Mouse (Mus musculus) kidney, adult 11 months (tissue): ENCODE measurements around the gene Wnt3a.
A peak's percentile ranks its signal among the peaks of the same experiment; 100 is the strongest.
"Not testable (repeated sequence)": the region's sequence is repeated elsewhere in the genome, so short reads cannot be mapped to it uniquely, and the experiment has no call there.

Experiments
- DNase-seq: peaks from one replicate; pipeline ENCODE4 v3.0.0; 2022

Wnt3a gene

DNA sequence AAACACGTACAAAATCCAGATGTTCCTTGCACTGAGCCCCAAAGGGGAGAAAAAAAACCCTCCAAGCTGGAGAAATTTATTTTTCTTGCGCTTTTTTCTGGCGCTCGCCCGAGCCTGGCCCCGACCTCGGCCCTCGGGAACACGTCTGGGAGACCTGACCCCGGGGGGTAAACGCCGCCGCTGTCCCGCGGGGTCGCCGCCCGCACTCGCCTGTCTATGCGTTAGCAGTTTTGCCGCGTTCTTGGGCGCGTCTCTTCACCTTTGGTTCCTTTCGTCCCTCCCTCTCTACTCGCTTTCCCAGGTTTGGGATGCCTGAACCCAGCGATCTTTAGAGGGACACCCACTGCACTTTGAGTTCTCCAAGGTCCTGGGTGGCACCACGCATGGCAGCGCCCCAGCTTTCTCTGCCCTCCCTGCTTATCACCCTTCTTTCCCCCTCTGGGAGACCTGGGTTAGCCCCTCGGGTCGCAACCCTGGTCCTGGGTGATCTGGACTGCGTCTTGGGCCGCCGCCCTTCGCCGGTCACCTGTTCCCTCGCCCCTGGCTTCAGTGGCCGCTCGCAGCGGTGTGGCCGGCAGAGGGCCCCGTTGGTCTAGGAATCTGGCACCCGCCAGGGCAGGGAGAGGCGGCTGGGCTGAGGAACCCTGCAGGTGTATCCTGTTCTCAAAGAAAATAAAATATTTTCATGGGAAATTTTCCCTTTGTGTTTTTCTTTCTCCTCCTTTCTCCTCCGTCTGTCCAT is 17.0 kb upstream of the Wnt3a start:
- peak; percentile 67 for DNase-seq

DNA sequence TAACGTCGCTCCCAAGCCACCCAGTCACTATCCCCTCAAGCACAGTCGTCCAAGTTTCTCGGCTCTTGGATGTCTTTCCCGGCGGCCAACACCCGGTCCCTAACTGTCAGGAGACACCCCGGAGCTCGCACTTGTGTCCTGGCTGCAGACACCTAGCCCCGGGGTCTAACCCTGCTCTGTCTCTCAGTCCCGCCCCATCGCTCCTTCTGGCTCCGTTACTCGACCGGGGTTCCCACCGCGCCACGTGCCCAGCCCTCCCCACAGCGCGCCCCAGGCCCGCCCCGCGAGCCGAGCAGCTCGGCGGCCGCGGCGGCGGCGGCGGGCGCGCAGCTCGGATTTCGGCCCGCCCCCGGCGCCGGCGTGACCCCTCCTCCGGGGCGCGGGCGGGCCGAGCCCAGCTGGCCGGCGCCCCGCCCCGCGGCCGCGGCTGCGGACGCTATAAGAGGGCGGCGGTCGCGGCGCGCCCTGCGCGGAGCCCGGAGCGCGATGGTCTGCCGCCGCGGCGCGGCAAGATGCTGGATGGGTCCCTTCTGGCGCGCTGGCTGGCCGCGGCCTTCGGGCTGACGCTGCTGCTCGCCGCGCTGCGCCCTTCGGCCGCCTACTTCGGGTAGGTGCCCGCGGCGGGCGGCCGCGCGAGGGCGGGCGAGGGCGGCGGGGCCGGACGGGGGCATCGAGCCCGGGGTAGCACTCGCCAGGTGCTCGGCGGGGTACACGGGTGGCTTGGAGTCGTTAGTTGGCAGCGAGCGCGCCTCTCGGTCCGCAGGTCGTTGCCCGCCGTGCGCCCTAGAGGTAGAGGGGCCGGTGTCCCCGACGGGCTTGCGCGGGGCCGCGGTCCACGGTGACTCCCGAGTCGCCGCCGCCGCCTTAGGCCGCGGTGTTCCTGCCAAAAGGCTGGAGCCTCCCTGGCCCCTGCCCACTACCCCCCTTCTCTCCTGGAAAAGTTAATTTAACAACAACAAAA is 16.2 kb upstream of the Wnt3a start, which contains the start of gene Wnt9a:
TSS of gene Wnt9a (plus strand) at position 468 of the 961 bp plus-strand sequence.
- peak; percentile 43 for DNase-seq

DNA sequence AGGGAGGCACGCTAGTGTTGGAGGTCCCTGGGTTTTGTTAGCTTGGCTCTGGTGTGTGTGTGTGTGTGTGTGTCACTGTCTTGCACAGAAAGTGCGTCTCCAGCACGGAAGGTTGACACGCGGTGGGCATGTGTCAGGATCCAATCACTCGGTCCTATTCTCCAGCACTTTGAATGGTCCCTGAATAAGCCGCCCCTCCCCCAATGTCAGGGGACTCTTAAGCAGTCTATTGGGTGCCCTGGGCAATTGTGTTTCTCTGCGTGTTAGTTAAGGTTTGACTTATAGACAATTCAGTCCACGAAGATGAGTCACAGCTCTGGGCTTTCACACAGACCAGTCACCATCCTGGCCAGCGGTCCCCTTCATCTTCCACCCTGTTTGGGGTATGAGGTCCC is 15.3 kb upstream of the Wnt3a start:
- no peak for DNase-seq

DNA sequence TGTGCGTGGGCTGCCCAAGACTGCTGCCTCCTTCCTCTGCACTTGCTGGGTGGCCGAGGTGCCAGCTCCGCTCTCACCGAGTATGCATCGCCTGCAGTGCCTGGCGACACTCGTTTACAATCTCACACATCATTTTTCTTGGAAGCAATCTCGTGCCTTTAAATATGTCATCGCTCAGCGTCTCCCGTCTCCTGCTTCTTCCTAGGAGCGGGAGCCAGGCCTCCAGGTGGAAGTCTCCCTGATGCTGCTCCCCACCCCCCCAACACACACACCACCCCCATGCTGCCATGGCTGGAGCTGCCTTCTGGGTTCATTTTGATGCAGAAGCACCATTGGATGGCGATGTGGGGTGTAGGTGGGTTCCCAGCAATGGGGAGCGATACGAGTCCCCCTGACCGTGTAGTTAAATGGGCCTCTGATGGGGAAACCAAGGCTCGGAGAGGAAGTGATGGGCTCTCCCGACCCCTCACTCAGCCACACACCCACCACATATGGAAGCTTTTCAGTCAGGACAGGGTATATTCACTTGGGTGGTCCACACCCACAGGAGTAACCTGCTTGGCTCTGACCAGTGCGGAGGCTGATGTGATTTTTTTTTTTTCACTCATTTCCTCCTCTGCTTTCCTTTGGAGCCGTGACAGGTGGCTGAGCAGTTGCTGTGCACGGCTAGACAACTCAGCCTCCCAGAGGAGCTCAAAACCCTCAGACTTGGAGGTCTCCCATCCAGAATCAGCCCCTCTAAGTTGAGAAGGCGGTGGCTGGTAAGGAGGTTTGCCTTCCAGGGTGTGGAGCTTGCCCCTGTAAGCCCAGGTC is 14.7 kb upstream of the Wnt3a start:
- DNase-seq = no peak

DNA sequence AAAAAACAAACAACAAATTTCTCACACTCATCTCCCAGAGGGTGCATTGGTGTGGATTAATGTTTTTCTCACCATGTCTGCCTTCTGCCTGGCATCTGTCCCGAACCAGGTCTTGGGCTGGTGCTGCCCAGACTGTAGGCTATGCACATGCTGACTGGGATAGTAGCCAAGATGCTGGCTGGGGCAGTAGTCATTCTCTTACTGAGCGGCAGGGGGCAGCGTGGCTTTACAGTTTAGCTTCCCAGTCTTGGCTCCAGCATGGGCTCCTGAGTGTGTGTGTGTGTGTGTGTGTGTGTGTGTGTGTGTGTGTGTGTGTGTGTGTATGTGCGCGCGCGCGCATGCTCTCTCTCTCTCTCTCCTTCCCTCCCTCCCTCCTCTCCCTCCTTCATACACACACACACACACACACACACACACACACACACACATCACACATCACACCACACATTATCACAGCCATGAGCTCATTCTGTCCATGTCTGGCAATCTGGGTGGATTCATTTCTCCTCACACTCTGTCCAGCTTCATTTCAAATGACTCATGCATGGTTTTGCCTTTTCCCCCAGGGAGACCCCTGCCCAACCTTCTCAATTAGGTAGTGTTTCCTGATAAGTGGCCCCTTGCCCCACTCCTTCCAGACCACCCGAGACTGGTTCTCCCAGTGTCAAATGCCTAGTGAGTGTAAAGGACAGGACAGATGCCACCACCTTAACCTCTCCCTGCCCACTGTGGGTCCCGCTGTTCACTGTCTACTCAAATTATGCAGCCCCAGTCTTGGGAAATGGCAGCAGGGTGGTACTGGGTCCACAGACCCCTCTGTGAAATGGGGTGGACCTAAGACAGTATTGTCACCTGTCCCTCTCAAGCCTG is 12.4 kb upstream of the Wnt3a start:
- peak; percentile 88 for DNase-seq

DNA sequence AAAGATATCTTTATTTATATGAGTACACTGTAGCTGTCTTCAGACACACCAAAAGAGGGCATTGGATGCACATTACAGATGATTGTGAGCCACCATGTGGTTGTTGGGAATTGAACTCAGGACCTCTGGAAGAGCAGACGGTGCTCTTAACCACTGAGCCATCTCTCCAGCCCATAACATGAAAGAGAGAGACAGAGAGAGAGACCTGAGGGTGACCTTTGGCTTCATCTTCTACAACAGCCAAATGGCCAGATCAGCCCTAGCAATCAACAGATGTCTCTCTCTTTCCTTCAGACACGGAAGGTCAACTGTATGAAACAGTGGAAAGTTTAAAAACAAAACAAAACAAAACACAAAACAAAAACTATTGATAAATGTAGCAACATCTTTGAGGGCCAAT is 10.5 kb upstream of the Wnt3a start:
- DNase-seq = not testable (repeated sequence)

DNA sequence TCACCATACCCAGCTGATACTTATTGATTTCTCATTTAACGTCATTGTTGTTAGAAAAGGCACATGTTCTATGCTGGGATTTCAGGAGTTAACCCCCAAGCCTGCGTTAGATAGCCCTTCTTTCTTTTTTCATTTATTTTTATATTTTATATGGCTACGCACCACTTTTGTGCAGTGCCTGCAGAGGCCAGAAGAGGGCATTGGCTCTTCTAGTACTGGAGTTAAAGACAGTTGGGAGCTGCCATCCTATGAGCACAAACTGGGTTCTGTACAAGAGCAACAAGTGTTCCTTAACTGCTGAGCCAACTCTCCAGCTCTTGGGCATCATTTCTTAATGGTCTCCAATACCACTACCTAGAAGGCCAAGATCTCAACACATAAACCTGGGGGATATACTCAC is 9.6 kb upstream of the Wnt3a start:
- DNase-seq = no peak

DNA sequence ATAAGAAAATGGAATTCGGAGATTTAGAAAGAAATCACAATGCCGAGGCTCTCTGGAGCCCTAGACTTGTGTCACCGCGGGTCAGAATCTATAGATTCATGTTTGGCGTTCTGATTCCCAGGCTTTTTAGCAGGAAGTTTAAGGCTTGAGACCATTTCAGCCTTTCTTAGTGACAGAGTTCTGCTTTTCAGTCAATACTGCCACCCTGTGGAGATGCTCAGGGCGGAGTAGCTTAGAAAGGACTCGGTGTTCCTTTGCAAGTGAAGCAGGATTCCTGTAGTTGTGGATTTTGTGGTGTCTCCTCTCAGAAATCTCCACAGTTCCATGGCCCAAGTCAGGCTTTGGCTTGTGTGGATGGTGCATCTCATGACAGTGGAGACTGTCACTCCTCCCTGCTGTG is 7.4 kb upstream of the Wnt3a start:
- no peak for DNase-seq

DNA sequence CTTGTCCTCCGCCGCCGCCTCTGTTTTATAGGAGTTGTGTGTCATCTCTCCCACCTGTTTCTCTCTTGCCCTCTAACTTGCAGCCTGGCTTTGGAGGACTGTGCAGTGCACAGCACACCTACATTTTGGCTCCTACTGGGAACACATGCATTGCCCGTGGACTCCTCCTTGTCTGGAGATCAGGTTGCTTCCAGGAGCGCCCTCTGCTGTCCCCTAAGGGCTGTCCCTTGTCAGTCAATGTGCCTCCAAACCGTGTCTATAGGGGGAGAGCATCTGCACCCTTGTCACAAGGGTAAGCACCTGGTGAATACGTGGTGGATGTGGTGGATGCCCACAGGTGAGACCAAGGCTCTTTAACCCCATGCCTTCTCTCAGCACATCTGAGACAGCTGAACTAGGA is 3.1 kb upstream of the Wnt3a start:
- no peak for DNase-seq

DNA sequence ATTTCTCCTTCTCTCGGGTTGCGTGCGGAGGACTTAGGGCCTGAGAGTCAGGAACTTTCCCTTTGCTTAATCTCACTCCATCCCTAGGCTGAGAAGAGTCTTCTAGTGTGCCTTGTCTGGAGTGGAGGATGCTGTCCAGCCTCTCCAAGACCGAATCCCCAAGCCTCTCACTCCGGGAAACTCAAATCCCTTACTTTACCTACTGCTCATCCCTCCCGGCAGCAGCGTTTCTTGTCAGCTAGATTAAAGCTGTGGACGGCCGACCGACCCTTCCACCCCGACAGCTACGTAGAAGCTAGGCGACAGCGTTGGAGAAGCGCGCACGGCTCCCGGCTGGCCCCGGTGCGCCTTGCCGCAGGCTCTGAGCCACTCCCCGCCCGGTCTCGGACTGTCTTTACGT is 846 bp downstream of the Wnt3a start:
- DNase-seq = no peak

DNA sequence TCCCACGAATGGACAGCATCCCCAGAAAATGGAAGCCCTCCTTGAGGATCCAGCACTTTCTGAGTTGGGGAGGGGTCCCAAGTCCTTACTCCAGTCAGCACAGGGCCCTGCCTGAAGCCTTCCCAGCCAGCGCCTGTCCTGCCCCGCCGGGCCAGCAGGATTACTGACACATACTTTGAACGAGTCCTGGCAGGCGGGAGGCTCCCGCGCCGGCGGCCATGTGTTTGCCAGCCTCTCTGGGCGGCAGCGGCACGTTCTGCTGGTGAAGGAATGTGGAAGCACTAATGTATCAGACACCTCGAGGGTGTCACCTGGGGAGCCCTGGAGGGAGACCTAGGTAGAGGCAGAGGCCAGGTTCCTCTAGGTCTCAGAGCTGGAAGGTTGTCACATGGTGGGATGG is 6.4 kb downstream of the Wnt3a start:
- DNase-seq = no peak

DNA sequence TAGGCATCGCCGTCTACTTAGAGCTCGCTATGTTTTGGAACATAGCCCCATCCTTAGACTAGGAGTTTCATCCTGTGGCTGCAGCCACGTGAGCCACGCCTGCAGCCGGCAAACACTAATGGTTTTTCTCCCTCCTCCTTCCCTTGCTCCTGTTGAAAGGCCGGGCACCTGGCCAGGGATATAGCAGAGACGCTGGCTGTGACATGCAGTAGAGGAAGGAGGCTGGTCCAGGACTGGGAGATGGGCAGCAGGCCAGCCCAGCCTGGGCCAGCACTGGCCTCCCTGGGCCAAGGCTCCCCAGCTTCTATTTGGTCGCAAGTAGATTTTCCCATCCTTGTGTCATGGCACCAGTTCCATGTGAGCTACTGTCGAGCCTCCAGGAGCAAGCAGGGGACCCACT is 7.6 kb downstream of the Wnt3a start:
- peak; percentile 23 for DNase-seq

DNA sequence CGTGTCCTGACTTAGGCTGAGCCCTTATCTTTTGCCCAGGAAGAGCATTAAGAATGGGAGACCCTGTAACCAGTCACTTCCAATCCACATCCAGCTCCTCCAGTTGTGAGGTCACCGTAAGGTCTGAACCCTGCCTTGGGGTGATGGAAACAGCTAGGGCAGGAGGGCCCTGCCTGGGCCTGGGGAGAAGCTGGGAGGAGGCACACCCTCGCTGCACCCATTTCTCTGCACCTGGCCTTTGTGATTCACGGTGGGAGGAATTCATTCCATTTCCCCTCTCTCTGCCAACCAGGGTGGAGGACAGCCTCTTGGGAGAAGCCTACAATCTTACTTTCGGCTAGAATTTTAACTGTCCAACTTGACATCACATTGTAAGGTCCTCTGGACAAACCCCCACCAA is 8.4 kb downstream of the Wnt3a start:
- DNase-seq = no peak

DNA sequence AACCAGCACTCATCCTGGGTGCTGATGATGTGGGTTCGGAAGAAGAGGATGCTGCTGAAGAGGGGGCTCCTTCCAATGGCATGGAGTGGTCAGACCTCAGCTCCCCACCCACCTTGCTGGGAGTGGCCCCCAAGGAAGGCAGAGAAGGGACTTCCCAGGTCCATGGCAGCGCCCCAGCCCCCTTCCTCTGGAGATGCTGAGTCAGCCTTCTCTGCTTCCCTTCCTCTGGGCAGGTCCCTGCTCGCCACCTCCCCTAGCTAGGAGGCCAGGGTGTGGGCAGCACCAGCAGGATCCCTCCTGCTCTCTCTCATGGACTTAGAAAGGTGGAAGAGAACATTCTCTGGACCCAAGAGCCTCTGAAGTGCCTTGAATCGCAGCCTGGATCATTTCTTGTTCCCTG is 12.5 kb downstream of the Wnt3a start:
- DNase-seq = no peak

DNA sequence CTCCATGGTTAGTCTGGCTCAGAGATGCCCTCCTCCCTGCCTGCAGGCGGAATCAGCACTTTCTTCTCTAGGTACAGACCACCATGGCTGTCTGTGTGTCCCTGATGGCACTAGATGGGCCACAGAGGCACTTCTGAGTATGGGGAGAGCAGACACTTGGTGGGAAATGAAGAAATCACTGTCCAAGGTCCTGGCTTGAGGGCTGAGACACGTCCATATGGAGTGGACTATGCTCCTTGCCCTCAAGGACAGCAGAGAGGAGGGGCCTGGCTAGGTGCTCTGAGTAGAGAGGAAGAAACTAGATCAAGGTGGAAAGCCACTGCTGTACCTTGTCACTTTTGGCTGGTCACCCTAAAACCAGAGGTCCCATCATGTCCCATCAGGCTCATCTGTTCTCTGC is 13.7 kb downstream of the Wnt3a start:
- DNase-seq = no peak

DNA sequence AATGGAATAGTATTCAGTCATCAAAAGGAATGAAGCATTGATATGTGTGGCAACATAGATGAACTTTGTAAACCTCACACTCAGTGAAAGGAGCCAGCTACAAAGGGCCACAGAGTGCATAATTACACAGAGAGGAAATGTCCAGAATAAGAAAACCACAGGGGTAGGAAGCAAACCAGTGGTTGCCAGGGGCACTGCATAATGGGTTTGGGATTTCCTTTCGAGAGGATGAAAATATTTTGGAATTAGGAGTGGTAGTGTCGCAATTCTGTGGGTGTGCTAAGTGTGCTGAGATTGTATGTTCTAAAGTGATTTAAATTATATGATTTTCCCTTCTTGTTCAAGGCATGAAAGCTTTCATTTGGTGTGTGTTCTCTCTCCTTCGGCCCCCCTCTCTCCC is 16.4 kb downstream of the Wnt3a start:
- no peak for DNase-seq

DNA sequence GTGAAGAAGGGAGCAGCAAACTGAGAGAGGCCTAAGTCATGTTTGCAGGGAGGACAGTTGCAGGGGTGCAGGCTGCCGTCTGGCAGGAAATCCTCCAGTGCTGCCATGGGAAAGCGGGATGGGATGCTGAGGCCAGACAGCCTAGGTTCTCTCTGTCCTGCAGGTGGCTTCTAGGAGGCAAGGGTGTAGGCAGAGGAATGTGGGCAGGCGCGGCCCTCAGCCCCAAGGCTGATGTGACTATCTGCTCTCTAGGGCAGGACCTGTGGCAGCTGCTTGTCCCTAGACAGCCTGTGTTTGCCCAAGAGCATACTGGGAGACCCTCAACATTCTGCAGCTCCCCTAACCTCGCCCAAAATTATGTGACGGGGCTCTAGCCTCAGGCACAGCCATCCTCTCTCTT is 23.8 kb downstream of the Wnt3a start:
- no peak for DNase-seq

DNA sequence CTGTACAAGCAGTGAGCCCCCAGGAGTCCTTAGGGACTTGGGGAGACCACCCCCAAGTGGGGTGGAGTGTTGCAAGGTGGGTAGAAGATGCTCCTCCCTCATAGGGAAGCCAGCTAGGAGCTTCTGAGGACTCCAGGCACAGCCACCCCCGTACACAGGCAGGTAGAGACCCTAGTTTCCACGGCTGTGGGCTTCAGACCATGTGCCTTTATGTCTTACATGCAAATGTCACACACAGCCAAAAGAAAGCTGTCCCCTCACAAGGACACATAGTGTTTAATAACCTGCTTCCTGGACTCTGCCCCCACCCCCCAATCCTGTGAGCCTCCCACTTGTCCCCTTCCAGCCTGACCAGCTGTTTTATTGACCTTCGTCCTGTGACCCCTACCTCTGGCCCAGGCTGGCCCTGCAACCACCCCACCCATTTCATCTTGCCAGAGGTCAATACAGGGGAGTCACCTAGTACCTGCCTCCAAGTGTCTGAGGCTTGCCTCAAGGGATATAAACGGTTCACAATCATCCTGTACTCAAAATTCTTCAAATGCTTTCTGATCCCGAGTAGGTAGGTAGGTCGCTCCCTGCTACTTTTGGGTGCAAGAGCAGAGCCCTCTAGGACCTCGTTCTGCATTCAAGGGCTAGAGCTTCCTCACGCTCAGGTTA is 25.3 kb downstream of the Wnt3a start:
- no peak for DNase-seq

DNA sequence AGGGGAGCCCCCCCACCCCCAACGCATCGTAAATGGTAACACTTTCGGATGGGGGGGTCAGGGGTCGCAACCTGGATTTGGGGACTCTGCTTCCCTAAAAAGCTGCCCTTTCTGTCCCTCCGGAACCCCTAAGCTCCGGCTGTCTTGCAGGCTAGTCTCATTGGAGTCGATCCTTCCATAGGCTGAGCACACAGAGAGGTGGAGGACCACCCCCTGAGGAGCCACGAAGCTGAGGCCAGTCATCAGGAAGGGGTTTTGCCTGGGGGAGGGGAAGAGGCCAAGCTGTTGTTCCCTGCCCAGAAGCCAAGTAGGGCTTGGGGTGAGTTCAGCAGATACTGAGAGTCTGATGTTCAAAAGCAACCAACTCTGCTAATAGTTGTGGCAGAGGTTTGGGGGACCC is 26.0 kb downstream of the Wnt3a start:
- no peak for DNase-seq

DNA sequence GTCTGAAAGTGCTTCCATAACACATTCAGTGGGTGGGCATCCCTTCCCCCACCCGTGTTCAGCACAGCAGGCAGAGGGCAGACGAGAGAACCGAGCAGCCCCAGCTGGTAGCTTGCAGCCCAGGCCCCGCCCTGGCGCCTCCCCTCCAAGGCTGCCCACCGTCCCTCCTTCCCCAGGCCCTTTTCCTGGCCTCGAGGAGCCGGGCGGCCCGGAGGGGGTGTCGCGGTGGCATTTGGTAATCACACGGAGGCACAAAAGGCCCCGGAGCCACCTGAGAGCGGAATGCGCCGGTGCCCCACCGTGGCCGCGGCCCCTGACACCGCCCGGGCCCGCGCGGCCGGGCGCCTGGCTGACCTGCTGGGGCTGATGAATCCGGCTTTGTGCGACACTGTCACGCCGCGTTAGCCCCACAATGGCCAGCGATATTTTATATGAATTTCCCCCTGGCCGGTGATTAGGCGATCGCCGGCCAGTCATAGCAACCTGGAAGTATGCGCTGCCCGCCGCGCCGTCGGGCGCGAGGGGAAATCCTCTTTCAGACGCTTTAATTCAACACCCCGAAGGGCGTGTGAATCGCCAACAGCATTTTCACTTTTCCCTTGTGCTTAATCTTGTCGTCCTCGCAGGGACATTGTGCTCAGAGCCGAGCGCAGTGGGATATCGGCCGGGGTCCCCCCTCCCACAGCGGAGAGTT is 26.5 kb downstream of the Wnt3a start:
- no peak for DNase-seq

DNA sequence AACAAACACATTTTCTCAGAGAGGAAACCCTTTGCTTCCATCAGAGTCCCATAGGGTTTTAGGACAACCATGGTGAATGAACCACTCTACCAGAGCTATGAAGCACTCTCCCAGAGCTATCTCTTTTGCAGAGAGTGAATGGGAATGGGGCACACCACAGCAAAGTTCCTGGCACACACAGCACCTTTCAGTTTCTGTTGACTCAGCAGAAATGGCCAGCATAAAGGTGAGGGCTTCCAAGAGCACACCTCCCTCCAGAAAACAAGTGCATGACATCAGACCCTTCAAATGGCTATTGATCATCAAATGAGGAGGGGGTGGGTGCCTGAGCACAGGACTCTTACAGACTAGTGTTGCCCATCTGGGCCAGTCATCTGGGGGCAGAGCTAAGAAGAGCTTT is 28.2 kb downstream of the Wnt3a start:
- DNase-seq = no peak
